Comparison of ENCODE assay signal across 7 mouse cellular contexts in the genomic region with DNA sequence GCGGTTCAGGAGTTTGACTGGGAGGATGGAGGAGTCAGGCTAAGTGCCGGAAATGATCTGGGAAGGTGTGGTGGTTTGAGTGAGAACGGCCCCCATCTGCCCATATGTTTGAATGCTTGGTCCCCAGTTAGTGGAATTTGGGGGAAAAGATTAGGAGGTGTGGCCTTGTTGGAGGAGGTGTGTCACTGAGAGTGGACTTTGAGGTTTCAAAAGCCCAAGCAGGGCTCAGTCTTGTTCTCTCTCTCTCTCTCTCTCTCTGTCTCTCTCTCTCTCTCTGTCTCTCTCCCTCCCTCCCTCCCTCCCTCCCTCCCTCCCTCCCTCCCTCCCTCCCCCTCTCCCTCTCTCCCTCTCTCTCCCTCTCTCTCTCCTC. TPM values are rescaled to one million over a fixed set of nuclear protein-coding genes. Genes with fewer than 3 reads are reported as not detected.
DNase-seq lines count a peak whose midpoint lies in the region; ATAC-seq and TF ChIP-seq lines count a peak whose summit lies in the region.
"Not testable (repeated sequence)": the region's sequence is repeated elsewhere in the genome, so short reads cannot be mapped to it uniquely, and the experiment has no call there.

No protein-coding gene starts in this region.

- not testable (repeated sequence) for H3K9ac ChIP-seq in embryonic facial prominence, embryonic 13.5 days; lung, embryonic 14.5 days; neural tube, embryonic 13.5 days
- H3K9ac ChIP-seq in liver, adult 2 months (ENCODE audit: low read depth, low read length), result peak overlapping the region; percentile 26; the same call in 1 of the 2 replicates

- H3K4me1 ChIP-seq in embryonic facial prominence, embryonic 13.5 days, result peaks cover 23% of the 10 kb centered on the region
- H3K4me1 ChIP-seq in hindbrain, embryonic 10.5 days (replicated peaks), result peaks cover 17% of the 10 kb centered on the region
- not testable (repeated sequence) for H3K4me1 ChIP-seq in kidney, adult 2 months (ENCODE audit: control insufficient read depth, insufficient read depth, low read length); liver, adult 2 months (ENCODE audit: control insufficient read depth, insufficient read depth, low read length); lung, embryonic 14.5 days (ENCODE audit: insufficient read depth); neural tube, embryonic 13.5 days (replicated peaks)

- not testable (repeated sequence) for H3K4me3 ChIP-seq in embryonic facial prominence, embryonic 13.5 days; liver, adult 2 months (ENCODE audit: insufficient read depth, low read depth, low read length); lung, embryonic 14.5 days (ENCODE audit: low read depth, low read length); neural tube, embryonic 13.5 days
- H3K4me3 ChIP-seq in gastrocnemius, adult 2 months, result peak overlapping the region; percentile 46
- peak overlapping the region; percentile 20; the same call in 1 of the 2 replicates for H3K4me3 ChIP-seq in hindbrain, embryonic 10.5 days
- H3K4me3 ChIP-seq in kidney, adult 2 months (ENCODE audit: insufficient read depth, low read depth, low read length), result peak overlapping the region; percentile 45

- WGBS in embryonic facial prominence, embryonic 13.5 days, result 55% methylated on average over 3 of the region's 3 CpGs
- 62% methylated on average over 3 of the region's 3 CpGs for WGBS in hindbrain, embryonic 10.5 days
- 43% methylated on average over 3 of the region's 3 CpGs for WGBS in kidney, adult 2 months
- 23% methylated on average over 3 of the region's 3 CpGs for WGBS in liver, adult 2 months
- 36% methylated on average over 3 of the region's 3 CpGs for WGBS in lung, embryonic 14.5 days
- WGBS in neural tube, embryonic 13.5 days, result 51% methylated on average over 3 of the region's 3 CpGs

- TF ChIP-seq CTCF in gastrocnemius, adult 2 months (IDR thresholded peaks at IDR 0.05); kidney, adult 2 months (conservative IDR thresholded peaks at IDR 0.05; ENCODE audit: insufficient read depth, insufficient read length, low read depth, low read length); liver, adult 2 months (IDR thresholded peaks at IDR 0.05; ENCODE audit: low read depth, low read length); lung, embryonic 14.5 days (IDR thresholded peaks at IDR 0.05; ENCODE audit: low read depth): not testable (repeated sequence)

- intact Hi-C loops in gastrocnemius, adult 2 months (cut with DNase I), result loop anchor here (10.0 kb wide), 1 partner anchor 873 kb away; the partner anchor contains the start of gene Dhrs7

- not testable (repeated sequence) for H3K79me2 ChIP-seq in liver, adult 2 months (ENCODE audit: control insufficient read depth, insufficient read depth, low read length)

- TF ChIP-seq POLR2A in kidney, adult 2 months (IDR thresholded peaks at IDR 0.05; ENCODE audit: low read depth, low read length); liver, adult 2 months (IDR thresholded peaks at IDR 0.05; ENCODE audit: extremely low read depth, insufficient read depth, low read length): not testable (repeated sequence)

- not testable (repeated sequence) for DNase-seq in gastrocnemius, adult 2 months; hindbrain, embryonic 10.5 days (ENCODE audit: low spot score); kidney, adult 2 months; lung, embryonic 14.5 days
- peak; percentile 83 for DNase-seq in liver, adult 2 months (ENCODE audit: extremely low read depth, low read depth, low spot score)

- not testable (repeated sequence) for H3K27me3 ChIP-seq in embryonic facial prominence, embryonic 13.5 days; kidney, adult 2 months (replicated peaks; ENCODE audit: control insufficient read depth, insufficient read depth, low read length); liver, adult 2 months (ENCODE audit: control insufficient read depth, insufficient read depth, low read length); lung, embryonic 14.5 days (ENCODE audit: insufficient read depth, low read length)
- peaks cover 29% of the 10 kb centered on the region for H3K27me3 ChIP-seq in hindbrain, embryonic 10.5 days (ENCODE audit: insufficient read depth, poor library complexity, severe bottlenecking)
- peaks cover 35% of the 10 kb centered on the region for H3K27me3 ChIP-seq in neural tube, embryonic 13.5 days

- peak overlapping the region; percentile 21 for H3K4me2 ChIP-seq in embryonic facial prominence, embryonic 13.5 days
- peak overlapping the region; percentile 47 for H3K4me2 ChIP-seq in lung, embryonic 14.5 days
- peak overlapping the region; percentile 11; the same call in 1 of the 2 replicates for H3K4me2 ChIP-seq in neural tube, embryonic 13.5 days

- not testable (repeated sequence) for H3K27ac ChIP-seq in embryonic facial prominence, embryonic 13.5 days; gastrocnemius, adult 2 months; hindbrain, embryonic 10.5 days; kidney, adult 2 months (ENCODE audit: insufficient read depth, low read depth, low read length); lung, embryonic 14.5 days (ENCODE audit: low read depth); neural tube, embryonic 13.5 days (replicated peaks)
- peak overlapping the region; percentile 61 for H3K27ac ChIP-seq in liver, adult 2 months (replicated peaks; ENCODE audit: insufficient read depth, low read depth, low read length)

- H3K9me3 ChIP-seq in embryonic facial prominence, embryonic 13.5 days; hindbrain, embryonic 10.5 days; lung, embryonic 14.5 days (ENCODE audit: low read depth, low read length); neural tube, embryonic 13.5 days: not testable (repeated sequence)

- ATAC-seq in embryonic facial prominence, embryonic 13.5 days (ENCODE audit: insufficient number of reproducible peaks, insufficient read depth, low FRiP score, low TSS enrichment, low read depth); lung, embryonic 14.5 days (ENCODE audit: insufficient read depth); neural tube, embryonic 13.5 days (ENCODE audit: low read depth): not testable (repeated sequence)

- H3K36me3 ChIP-seq in embryonic facial prominence, embryonic 13.5 days; hindbrain, embryonic 10.5 days; kidney, adult 2 months (ENCODE audit: control insufficient read depth, insufficient read depth, low read length); liver, adult 2 months (ENCODE audit: control insufficient read depth, insufficient read depth, low read length); lung, embryonic 14.5 days (ENCODE audit: insufficient read depth); neural tube, embryonic 13.5 days: not testable (repeated sequence)

RNA-seq across cellular contexts. Expression of gene Tmem30b, which starts 8.1 kb away (rescaled TPM):
- 13.6 and 16.1 TPM in 2 replicates for polyA plus RNA-seq in embryonic facial prominence, embryonic 13.5 days (2015; fragmentation: Nextera tagmentation; extraction: Ambion mirVana)
- under 1 TPM; 0.26 to 0.50 TPM for total RNA-seq in gastrocnemius, adult 2 months (2021)
- polyA plus RNA-seq in hindbrain, embryonic 10.5 days (2016; fragmentation: Nextera tagmentation; extraction: Ambion mirVana), result 3.9 and 5.8 TPM in 2 replicates
- polyA plus RNA-seq in kidney, adult 2 months (2012; rRNA removed), result 16.5 and 22.3 TPM in 2 replicates
- total RNA-seq in liver, adult 2 months (2014; rRNA removed), result 18.9 and 24.4 TPM in 2 replicates
- polyA plus RNA-seq in liver, adult 2 months (2012; rRNA removed), result 23.1 and 23.3 TPM in 2 replicates
- 4.0 and 5.1 TPM in 2 replicates for polyA plus RNA-seq in lung, embryonic 14.5 days (2014; fragmentation: Nextera tagmentation; extraction: Ambion mirVana)
- polyA plus RNA-seq in neural tube, embryonic 13.5 days (2015; fragmentation: Nextera tagmentation; extraction: Ambion mirVana), result 0.45 and 0.61 TPM in 2 replicates

RNA-seq across cellular contexts. Expression of gene Prkch, which starts 46.5 kb away (rescaled TPM):
- 13.0 and 13.3 TPM in 2 replicates for polyA plus RNA-seq in embryonic facial prominence, embryonic 13.5 days (2015; fragmentation: Nextera tagmentation; extraction: Ambion mirVana)
- total RNA-seq in gastrocnemius, adult 2 months (2021), result 1 to 10 TPM; 5.5 to 7.6 TPM
- polyA plus RNA-seq in hindbrain, embryonic 10.5 days (2016; fragmentation: Nextera tagmentation; extraction: Ambion mirVana), result 5.7 and 7.9 TPM in 2 replicates
- 8.4 and 9.5 TPM in 2 replicates for polyA plus RNA-seq in kidney, adult 2 months (2012; rRNA removed)
- total RNA-seq in liver, adult 2 months (2014; rRNA removed), result 5.3 and 5.9 TPM in 2 replicates
- 1.3 and 1.5 TPM in 2 replicates for polyA plus RNA-seq in liver, adult 2 months (2012; rRNA removed)
- polyA plus RNA-seq in lung, embryonic 14.5 days (2014; fragmentation: Nextera tagmentation; extraction: Ambion mirVana), result 16.2 and 18.0 TPM in 2 replicates
- 9.6 and 11.8 TPM in 2 replicates for polyA plus RNA-seq in neural tube, embryonic 13.5 days (2015; fragmentation: Nextera tagmentation; extraction: Ambion mirVana)
